In the genomic region with DNA sequence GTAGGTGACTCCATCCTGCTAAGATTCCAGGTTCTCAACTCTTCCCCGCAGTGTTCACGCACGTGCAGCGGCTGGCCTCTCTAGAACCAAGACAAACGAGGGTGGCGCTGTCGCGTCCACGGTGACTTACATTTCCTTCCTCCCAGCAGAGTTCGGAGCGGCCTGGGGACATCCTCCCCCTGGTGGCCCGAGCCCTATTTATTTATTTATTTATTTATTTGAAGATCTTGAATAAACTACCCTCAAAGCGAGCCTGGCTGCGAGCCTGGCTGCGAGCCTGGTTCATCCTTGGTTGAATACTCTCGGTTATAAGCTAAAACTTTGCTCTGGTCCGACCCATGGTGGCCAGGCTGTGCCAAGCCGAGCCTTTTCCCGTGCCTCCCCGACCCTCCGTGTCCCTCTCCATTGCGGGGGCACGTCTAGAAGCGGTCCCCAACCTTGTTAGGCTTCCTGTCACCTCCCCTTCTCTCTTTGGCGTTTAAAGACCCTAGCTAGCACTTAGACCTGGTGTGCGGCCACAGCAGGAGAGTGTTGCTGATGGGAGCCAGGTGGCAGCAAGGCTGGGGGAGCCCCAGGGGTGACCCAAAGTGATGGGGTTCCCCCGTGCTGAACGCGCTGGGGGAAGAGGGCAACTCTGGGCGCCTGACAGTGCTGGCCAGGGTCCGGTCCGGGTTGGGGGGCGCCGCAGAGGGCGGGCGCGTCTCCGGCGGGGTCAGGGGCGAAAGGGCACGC, we compare ENCODE assay signal across 8 mouse cellular contexts. TPM values are rescaled to one million over a fixed set of nuclear protein-coding genes. Genes with fewer than 3 reads are reported as not detected.
A peak's percentile ranks its signal among the peaks of the same experiment; 100 is the strongest.
DNase-seq lines count a peak whose midpoint lies in the region; ATAC-seq and TF ChIP-seq lines count a peak whose summit lies in the region.

No protein-coding gene starts in this region.

- peaks cover 74% of the 10 kb centered on the region for H3K27me3 ChIP-seq in heart, postnatal 0 days (ENCODE audit: control insufficient read depth, insufficient read depth, low read length)
- peaks cover 49% of the 10 kb centered on the region for H3K27me3 ChIP-seq in small intestine, adult 2 months (ENCODE audit: control insufficient read depth, insufficient read depth, low read length)

- H3K4me2 ChIP-seq in heart, postnatal 0 days (ENCODE audit: low read depth, low read length) = peak overlapping the region; percentile 61

- peak; percentile 18; the same call in 1 of the 2 replicates for TF ChIP-seq CTCF in cortical plate, adult 2 months (IDR thresholded peaks at IDR 0.05; ENCODE audit: extremely low read depth, insufficient read depth, low read length)
- TF ChIP-seq CTCF in heart, postnatal 0 days (IDR thresholded peaks at IDR 0.05; ENCODE audit: low read depth) = peak; percentile 51
- TF ChIP-seq CTCF in small intestine, adult 2 months (IDR thresholded peaks at IDR 0.05; ENCODE audit: extremely low read depth, insufficient read length, insufficient replicate concordance, low read depth, low read length) = peak; percentile 47; the same call in 1 of the 2 replicates

- no peak for TF ChIP-seq EP300 in heart, postnatal 0 days (IDR thresholded peaks at IDR 0.05; ENCODE audit: low read depth)

- H3K9me3 ChIP-seq in heart, postnatal 0 days (replicated peaks; ENCODE audit: control insufficient read depth, low read length) = peaks cover 5% of the 10 kb centered on the region; the same call in 1 of the 2 replicates

- no peak for TF ChIP-seq POLR2A in cortical plate, adult 2 months (IDR thresholded peaks at IDR 0.05; ENCODE audit: extremely low read depth, insufficient read depth, low read length)
- TF ChIP-seq POLR2A in small intestine, adult 2 months (IDR thresholded peaks at IDR 0.05; ENCODE audit: low read depth, low read length) = no peak

- no peaks in the 10 kb centered on the region for H3K36me3 ChIP-seq in heart, postnatal 0 days (replicated peaks; ENCODE audit: control insufficient read depth, insufficient read depth, low read length)
- H3K36me3 ChIP-seq in small intestine, adult 2 months (ENCODE audit: control insufficient read depth, insufficient read depth, low read length) = no peaks in the 10 kb centered on the region

- no peak overlapping the region for H3K27ac ChIP-seq in cortical plate, adult 2 months (ENCODE audit: insufficient read depth, low read length)
- no peak overlapping the region for H3K27ac ChIP-seq in heart, postnatal 0 days (ENCODE audit: low read depth)
- H3K27ac ChIP-seq in small intestine, adult 2 months (ENCODE audit: insufficient read depth, low read depth, low read length) = no peak overlapping the region

- no peaks in the 10 kb centered on the region for H3K4me1 ChIP-seq in cortical plate, adult 2 months (ENCODE audit: control insufficient read depth, insufficient read depth, low read length)
- H3K4me1 ChIP-seq in heart, postnatal 0 days (ENCODE audit: control insufficient read depth, insufficient read depth) = peaks cover 14% of the 10 kb centered on the region
- H3K4me1 ChIP-seq in small intestine, adult 2 months (ENCODE audit: control insufficient read depth, insufficient read depth, insufficient read length, low read length) = peaks cover 9% of the 10 kb centered on the region

- peak; percentile 31; the same call in 1 of the 2 replicates for ATAC-seq in heart, postnatal 0 days (ENCODE audit: insufficient read depth, low read depth)
- ATAC-seq in megakaryocyte, adult 5-6 weeks (ENCODE audit: poor library complexity, severe bottlenecking) = peak; percentile 53

- WGBS in heart, postnatal 0 days = under 1% methylated on average over 32 of the region's 41 CpGs
- WGBS in small intestine, adult 2 months = 3% methylated on average over 39 of the region's 41 CpGs

- peak; percentile 41 for DNase-seq in urinary bladder, postnatal 14 days (ENCODE audit: low spot score)
- DNase-seq in urinary bladder, postnatal 4 days (ENCODE audit: low spot score in 2 of 2) = no peak
- DNase-seq in heart, postnatal 0 days (ENCODE audit: low spot score) = peak; percentile 69
- DNase-seq in kidney, postnatal 36 days = peak; percentile 35 to 67
- no peak for DNase-seq in left cerebral cortex, adult 9 months (ENCODE audit: low spot score in 2 of 2)

- H3K9ac ChIP-seq in heart, postnatal 0 days (replicated peaks; ENCODE audit: low read depth, low read length) = no peak overlapping the region

- no peak overlapping the region for H3K4me3 ChIP-seq in cortical plate, adult 2 months (ENCODE audit: insufficient read depth, low read length)
- H3K4me3 ChIP-seq in heart, postnatal 0 days (ENCODE audit: low read depth, low read length) = peak overlapping the region; percentile 34
- peak overlapping the region; percentile 21 for H3K4me3 ChIP-seq in small intestine, adult 2 months (ENCODE audit: low read depth, low read length)

RNA-seq across cellular contexts. Expression of a gene that starts 8.1 kb away (rescaled TPM):
- polyA plus RNA-seq in cortical plate, adult 2 months (2012; rRNA removed) = 0.19 and 0.28 TPM in 2 replicates
- total RNA-seq in heart, postnatal 0 days (2014; rRNA removed; ENCODE audit: low replicate concordance) = not detected in 2 replicates
- not detected in 2 replicates for polyA plus RNA-seq in heart, postnatal 0 days (2015; fragmentation: Nextera tagmentation; extraction: Ambion mirVana)
- total RNA-seq in megakaryocyte, adult 5-6 weeks (2015) = not detected in 2 replicates
- not detected in 2 replicates for total RNA-seq in megakaryocyte, adult 5-6 weeks (2017)
- polyA plus RNA-seq in small intestine, adult 2 months (2012; rRNA removed) = not detected in 2 replicates

RNA-seq across cellular contexts. Expression of a gene that starts 48.9 kb away (rescaled TPM):
- not detected in 2 replicates for polyA plus RNA-seq in cortical plate, adult 2 months (2012; rRNA removed)
- not detected in 2 replicates for total RNA-seq in heart, postnatal 0 days (2014; rRNA removed; ENCODE audit: low replicate concordance)
- 0.08 TPM in 1 of 2 replicates, not detected in the other for polyA plus RNA-seq in heart, postnatal 0 days (2015; fragmentation: Nextera tagmentation; extraction: Ambion mirVana)
- 9.9 and 12.1 TPM in 2 replicates for total RNA-seq in megakaryocyte, adult 5-6 weeks (2015)
- 19.1 and 19.9 TPM in 2 replicates for total RNA-seq in megakaryocyte, adult 5-6 weeks (2017)
- 0.24 and 0.38 TPM in 2 replicates for polyA plus RNA-seq in small intestine, adult 2 months (2012; rRNA removed)

RNA-seq across cellular contexts. Expression of a gene that starts 59.1 kb away (rescaled TPM):
- polyA plus RNA-seq in cortical plate, adult 2 months (2012; rRNA removed) = not detected in 2 replicates
- total RNA-seq in heart, postnatal 0 days (2014; rRNA removed; ENCODE audit: low replicate concordance) = not detected in 2 replicates
- polyA plus RNA-seq in heart, postnatal 0 days (2015; fragmentation: Nextera tagmentation; extraction: Ambion mirVana) = not detected in 2 replicates
- not detected in 2 replicates for total RNA-seq in megakaryocyte, adult 5-6 weeks (2015)
- not detected in 2 replicates for total RNA-seq in megakaryocyte, adult 5-6 weeks (2017)
- not detected in 2 replicates for polyA plus RNA-seq in small intestine, adult 2 months (2012; rRNA removed)

Comparison
In these comparisons a context has a peak if more than half of its experiments do, and no peak if none do; other contexts are left out.
1. DNase-seq: peak in urinary bladder, postnatal 14 days (single experiment), heart, postnatal 0 days (single experiment) and kidney, postnatal 36 days (2 of 2); none in urinary bladder, postnatal 4 days (0 of 2) and left cerebral cortex, adult 9 months (0 of 2).
2. Peak in every context shown above with its lines, with median percentiles within 50 percentile points of each other: CTCF ChIP-seq.